Mouse (Mus musculus) spleen, postnatal 36 days (tissue): ENCODE results near the gene Slc1a7.

Experiments
- DNase-seq, 2 experiments: peaks; one replicate each; pipeline ENCODE4 v3.0.0; 2022; ENCODE audit warnings: low spot score in 2 of 2, mixed read lengths in 1 of 2

Gene Slc1a7

DNA sequence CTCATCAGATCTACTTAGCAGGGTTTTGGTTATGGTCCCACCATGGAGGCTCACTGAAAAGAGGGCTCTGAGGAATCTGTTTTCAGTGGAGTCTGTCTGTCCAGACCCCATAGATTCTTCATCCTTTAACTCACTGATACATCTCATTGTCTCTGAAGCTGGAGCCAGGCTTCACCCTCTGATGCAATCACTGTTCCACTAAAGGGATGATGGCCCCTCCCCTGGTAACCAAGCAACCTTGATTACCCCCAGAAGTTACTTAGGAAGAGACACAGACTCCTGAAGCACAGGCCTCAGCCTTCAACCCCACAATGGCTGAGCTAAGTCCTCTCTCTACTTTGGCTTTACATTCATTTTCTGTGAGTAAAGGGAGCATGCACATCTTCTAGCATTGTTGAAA lies 1.6 kb downstream of the Slc1a7 start:
- no peak for DNase-seq

DNA sequence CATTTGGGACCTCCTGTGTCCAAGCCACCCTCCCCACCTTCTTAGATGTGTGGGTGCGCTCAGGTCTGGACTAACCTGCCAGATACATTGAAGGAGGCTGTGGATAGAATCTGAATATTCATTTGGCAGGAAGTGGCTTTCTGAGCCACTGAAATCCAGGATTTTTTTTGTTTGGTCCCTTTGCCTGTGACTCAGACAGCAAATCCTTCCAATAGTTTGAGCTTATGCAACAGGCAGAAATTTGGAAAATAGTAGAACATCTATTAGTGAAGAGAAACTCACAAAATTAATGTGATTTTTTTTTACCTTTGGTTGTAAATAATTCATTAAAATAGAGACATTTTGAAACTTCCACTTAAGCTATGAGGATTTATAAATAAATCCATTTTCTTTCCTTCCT lies 3.0 kb downstream of the Slc1a7 start:
- DNase-seq: no peak

DNA sequence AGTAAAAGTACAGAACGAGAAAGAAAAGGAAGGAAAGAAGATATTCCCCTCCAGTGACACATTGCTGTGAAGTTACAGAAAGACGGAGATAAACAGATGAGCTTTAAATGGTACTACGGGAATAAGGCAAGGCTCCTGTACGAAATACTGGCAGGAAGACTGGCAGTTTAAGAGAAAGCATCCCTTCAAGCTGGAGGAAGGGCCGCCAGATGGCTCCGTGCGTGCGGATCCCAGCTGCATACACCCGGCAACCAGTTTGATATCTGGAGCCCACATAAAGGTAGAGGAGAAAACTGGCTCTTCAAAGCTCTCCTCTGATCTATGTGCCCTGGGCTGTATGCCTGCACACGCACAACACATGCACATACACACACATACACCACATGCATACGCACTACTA lies 6.4 kb downstream of the Slc1a7 start:
- no peak for DNase-seq

DNA sequence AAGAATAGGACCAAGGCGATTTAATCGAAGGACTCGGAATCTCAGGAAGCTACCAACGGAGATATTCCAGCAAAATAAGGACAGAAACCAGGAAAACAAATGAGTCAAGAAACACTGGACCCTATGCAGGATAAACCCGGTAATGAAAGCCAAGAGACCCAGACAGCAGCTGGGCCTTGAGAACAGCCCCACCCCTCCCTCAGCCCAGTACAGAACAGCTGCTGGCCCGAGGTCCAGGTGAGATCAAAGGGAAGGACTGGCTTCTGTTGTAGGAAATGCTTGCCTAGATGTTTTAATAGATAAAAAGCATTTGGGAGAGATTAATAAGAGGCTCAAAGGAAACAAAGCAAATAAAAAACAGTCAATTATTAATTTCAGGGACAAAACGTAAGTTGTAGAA lies 6.9 kb downstream of the Slc1a7 start:
- DNase-seq: no peak

DNA sequence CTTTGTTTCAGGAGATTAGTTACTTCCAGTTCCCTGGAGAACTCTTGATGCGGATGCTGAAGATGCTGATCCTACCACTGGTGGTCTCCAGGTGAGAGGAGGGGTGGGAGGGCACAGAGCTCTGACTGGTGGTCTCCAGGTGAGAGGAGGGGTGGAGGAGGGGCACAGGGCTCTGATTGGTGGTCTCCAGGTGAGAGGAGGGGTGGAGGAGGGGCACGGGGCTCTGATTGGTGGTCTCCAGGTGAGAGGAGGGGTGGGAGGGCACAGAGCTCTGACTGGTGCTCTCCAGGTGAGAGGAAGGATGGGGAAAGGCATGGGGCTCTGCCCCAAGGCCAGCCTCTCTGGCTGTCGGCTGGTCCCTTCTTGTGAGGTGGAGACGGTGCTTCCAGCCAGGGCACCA lies 9.5 kb downstream of the Slc1a7 start:
- no peak for DNase-seq

DNA sequence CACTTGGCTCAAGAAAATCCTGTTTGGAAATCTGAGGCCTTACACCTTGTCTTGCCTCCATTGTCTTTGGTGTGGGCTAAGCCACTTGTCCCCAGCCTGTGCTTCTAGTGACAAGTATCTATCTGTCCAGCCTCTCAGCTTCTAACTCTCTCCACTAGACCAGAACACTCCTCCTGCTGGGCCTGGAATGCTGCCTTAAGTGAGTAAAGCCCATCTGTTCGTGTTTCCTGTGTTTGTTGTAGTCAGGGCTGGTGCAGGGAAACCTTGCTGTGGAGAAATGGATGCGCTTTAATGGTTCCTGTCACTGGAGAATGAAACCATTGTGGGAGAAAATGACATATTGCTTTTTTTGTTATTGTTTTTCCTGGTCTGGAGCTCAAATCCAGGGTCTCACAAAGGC lies 11.4 kb downstream of the Slc1a7 start:
- no peak for DNase-seq

DNA sequence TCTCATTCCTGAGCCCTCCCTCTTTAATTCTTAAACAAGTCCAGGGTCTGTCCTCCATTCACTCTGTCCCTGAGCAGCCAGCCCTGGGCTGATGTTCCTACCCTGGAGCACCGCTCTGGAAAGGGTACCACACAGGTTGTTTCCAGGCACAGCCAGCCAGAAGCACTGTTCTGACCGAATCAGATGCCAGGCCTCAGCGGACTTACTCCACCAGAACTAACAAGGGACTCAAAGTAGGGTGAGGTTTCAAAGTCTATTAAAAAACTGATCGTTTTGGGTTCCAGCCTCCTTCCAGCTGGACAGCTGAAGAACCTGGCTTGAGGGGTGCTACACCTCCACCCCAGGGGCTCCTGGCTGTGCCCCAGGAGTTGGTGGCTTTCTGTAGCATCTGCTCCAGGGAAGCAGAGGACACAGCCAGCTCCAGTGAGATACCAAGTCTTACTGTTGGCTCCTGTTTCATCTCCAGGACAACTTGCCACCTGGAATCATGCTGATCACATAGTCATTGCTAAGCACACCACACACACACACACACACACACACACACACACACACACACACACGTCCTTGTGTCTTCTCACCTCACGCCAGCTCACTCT lies 12.0 kb downstream of the Slc1a7 start:
- no peak for DNase-seq

DNA sequence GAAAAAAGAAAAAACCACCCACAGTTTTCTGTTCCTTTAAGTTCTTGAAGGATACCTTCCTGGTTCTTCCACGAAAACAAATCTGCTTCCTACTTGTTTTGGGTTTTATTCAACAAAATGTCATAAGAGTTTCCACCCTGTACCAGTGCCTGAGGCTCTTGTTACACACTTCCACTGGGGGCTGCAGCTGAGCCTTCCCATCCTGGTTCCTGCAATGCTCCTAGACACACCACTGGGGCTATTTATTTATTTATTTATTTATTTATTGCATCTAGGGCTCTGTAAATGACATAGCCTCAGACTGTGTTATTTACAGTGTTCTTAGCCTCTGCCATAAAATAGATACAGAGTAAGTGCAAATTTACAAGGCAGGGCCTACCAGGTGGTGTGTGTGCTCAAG lies 15.6 kb downstream of the Slc1a7 start:
- no peak for DNase-seq

DNA sequence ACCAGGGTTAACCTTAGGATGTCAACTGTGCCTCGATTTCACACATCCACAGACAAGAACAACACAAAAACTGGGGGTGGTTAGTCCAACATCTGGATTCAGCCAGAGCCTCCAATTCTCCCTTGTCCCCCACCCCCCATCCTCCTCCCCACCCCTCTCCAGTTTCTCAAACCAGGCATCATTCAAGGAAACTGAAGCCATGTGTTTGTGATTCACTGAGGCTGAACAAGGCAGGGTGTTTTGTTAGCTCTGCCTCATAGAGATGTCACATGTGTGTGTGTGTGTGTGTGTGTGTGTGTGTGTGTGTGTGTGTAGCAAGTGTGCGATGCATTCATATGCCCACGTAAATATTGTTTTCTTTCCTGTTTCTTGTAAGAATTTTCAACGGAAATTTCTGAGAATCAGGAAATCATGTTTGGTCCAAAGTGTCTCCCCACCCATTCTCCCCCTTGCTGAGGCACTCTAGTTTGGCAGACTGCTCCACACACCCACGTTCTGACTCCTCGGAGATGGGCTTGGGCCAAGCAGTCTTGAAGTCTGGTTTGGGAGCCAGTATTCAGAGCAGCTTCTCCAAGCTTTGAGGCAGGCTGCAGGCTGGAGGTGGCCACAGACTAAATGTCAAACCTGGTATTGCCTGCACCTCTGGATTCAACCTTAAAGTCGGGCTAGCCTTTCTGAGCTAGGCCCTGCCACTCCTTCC lies 16.3 kb downstream of the Slc1a7 start:
- peak in 1 of 2 experiments; percentile 9 for DNase-seq

DNA sequence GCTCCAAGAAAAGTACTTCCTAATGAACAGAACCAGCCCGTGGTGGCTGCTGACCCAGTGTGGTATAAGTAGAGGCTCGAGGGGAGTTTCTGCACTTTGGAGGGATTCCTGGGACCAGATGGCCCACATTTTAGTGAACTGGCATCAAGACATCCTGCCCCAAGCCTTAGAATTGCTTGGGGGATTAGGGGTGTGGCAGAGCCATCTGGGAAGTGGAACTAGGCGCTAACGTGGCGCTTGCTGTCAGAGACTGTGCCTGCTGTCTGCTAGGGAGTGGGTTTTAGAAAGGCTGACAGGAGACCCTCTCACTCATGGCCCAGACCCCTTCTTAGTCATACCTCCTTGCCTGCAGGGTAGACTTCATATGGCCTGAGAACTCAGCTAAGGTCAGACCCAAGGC lies 17.7 kb downstream of the Slc1a7 start:
- no peak for DNase-seq

DNA sequence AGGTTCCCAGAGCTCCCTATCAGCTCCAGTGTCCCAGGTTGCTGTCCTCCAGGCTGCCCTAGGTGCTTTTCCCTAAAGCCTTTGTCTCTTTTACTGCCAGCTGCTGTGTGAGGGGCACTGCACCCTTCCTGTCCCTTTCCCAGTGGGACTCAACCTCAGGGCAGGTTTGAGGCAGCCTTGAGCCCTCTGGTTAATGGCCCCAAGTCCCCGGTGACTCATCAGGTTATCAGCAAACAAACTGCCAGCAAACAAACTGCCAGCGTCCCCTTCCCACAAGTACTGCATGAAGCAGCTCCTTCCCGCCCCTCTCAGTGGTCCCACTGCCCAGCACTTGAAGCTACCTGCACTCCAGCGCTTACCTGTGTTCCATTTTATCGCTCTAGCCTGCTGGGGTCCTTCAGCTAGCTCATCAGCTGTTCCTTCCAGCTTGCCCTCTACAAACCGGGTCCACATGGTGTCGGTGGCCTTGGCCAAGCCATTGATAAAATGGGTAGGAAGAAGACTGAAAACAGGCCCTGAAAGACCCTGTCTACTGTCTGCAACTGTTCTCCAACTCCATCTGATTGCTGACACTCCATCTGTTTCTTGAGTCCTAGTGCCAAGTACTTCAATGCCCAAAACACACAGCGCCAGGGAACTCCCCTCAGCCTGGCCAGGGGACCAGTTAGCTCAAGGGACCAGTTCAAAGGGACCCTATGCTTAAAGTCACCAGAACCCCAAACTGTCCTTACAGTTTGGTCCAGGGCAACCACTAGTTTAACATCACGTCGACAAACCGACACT lies 18.4 kb downstream of the Slc1a7 start:
- DNase-seq: no peak

DNA sequence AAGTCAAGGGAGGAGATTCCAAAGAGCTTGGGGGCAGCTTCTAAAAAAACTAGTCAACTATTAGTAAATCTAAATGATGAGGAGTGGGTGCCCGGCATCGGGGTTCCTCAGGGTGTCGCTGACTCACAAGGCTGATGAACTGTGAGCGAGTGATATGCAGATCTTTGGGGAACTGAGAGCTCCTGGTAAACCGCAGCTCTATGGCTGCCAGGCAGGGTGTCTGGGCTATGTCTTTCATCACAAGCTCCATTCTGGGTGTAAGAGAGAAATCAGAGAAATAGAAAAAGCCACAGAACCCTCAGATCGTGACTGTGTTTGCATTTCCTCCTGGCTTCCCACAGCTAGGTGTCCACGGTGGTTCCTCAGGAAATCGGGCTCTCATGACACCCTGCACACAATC lies 20.8 kb downstream of the Slc1a7 start:
- peak; percentile 68 to 73 for DNase-seq

DNA sequence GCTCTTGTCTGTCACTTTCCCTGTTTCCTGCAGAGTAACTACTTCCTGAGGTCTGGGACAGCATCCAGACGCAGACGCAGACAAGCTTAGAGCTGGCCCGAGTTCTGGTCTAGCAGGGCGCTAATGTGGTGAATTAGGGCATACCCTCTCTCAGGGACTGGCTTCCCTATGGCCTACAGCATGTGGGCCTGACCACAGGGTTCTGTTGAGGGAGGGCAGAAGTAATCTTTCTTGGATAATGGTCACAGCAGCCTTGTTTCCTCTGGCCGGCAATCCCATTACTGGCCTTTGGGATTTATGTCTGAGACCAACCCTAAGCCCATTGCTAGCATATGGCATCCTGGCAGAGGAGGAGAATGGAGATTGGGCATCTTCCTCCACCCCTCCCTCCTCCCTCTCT lies 22.7 kb downstream of the Slc1a7 start:
- DNase-seq: no peak

DNA sequence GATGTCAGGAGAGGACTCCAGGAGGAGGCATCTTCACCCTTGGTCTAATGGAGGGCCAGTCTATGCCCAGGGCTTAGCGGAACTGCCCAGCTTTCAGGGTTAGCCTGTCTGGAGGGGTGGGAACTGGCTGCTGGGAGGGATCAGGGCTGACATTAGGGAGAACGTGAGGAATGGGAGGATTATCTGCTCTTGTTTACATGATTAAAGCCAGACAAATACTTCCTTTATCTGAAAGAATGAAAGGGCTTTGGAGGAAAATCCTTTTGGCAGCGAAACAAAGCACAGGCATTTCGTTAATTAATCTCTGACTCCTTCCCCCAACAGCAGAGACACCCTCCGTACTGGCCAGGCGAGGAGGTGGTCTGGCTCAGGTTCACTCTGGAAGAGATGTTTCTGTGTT lies 23.7 kb downstream of the Slc1a7 start:
- no peak for DNase-seq

DNA sequence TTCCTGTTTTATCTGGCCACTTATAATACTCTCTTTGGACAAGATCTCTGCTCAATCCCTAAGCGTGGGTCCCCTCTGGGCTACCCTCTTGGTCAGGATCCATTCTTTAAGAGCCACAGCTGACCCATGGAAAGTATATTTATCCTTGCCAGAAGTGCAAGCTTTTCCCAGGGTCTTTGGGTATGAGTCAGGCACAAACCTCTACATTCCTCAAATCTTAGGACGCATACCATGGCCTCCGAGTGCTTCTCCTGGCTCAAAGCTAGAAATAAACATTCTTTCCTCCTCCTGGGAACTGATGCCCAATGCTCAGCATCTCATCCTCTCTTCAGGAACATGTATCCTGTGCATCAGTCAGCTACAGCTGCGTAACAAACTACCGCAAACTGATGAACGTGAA lies 26.9 kb downstream of the Slc1a7 start:
- no peak for DNase-seq

DNA sequence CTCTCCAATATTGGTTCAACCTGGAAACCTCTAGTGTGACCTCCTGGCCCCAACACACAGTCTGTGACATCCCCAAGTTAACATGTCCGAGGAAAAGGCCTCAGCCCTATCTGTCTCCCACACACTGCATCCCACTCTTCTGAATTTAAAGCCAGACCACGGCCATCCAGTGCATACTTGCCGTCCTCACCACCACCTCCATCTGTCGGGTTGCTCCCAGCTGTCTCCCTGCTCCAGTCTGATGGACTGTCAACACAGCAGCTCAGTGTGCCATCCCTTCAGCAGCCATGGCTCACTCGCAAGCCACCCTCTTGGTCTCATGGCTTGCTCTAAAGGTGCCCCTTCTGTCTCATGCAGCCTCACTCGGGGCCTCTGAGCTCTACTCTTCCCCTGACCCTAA lies 27.6 kb downstream of the Slc1a7 start:
- DNase-seq: no peak

DNA sequence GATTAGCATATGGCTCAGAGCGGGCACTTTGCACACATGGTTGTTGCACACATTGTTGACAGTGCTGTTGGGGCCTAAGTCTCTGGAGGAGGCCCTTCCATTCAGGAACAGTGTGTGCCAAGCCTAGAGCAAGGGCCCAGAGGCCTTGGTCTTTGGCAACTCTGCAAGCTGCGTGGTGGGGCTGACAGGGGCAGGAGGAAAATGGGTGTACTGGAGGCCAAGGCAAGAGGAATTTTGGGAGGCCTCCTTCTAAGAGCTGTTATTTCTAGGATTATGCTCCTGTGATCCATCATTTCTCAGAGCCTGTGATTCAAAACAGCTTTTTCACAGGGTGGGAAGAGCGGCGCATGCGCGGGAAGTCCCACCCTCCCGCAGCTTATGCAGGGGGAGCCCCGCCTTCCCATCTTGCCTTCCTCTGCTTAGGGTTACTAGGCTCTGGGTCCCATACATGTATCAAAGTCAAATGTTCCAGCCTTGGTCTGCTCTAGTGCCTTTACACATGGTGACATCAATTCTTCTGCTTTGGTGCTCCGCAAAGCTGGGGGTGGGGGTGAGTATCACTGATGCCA lies 28.4 kb downstream of the Slc1a7 start:
- DNase-seq: no peak

DNA sequence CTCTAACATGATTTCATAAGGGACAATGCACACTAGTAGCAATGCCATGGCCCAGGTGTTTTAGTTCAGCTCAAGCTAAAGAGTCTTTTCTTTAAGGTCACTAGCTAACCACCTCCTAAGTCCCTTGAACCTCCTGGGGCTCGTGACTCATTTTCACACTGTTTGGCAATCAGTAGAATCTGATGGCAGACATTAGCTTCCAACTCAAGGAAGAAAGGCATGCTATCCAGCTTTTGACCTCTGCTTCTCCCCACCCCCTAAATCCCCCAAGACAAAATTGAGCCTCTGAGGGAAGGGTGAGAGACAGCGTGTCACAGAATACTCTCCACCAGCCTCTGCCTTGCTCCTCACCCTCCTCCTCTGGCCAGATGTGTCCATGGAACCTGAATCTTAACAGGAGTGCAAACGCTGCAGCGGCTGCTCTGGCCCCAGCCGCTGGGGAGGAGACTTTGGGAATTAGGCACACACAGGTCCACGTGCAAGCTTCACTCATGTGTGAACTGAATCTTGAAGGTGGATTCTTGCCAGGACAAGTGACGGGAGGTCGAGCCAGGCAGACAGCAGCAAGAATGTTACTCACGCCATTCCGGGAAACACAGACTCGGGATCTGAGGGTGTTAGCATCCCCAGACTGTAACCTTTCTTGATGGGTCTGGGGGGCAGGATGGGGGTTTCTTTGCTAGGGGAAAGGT lies 30.7 kb downstream of the Slc1a7 start:
- DNase-seq: no peak

DNA sequence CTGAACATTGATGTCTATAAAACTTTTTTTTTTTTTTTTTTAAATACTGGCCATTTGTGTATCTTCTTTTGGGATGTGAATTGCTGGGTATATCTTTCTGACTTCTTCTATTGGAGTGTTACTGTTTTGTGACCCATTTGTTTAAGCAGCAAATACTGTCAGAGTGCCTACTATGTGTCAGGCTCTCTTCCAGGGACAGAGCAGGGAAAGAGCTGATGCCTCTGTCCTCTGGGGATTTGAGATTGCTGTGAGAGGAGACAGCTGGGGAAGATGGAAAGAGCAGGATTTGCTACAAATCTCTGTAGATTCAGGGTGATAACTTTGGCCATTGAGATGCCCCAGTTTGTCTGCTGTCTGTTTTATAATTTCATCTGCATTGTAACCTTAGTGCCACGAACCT lies 31.2 kb downstream of the Slc1a7 start:
- DNase-seq: no peak

DNA sequence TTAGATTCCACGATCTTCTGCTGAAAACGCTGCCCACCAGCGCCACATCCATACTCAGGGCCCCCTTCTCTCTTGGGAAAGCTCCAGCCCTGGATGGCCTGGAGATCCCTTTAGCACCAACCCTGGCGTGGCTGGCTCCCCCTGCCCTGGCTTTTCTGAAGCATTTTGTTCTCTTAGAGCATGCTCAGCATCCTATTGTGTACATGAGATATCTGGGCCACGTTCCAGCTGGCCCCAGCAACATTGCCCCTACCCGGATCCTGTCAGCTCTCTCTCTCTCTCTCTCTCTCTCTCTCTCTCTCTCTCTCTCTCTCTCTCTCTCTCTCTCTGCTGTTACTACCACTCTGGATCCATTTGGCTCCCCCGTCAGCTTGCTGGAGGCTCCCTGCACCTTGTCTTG lies 37.2 kb downstream of the Slc1a7 start:
- DNase-seq: no peak

DNA sequence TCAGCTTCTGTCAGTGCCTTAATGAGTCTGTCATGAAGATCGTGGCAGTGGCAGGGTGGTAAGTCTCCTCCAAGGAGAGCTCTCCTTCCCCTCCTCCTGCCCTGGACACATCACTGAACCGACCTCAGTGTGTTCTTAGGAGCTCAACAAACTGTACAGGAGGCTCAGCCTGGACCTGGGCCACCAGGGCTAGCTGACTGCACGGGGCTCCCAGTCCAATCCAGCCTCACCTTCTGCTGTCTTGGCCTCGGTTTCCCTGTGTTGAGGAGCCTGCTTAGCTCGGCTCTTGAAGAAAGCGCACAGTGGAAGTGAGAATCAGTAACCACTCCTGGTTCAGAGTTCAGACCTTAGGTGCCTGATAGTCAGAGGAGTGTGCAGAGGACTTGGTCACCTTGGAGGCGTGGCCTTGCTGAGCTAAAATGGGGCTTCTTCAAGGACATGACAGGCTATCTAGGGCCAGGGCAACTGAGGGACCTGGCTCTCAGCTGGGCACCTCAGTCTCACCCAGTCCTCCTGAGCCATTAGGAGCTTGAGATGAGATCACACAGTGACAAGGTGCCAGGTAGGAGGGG lies 39.5 kb downstream of the Slc1a7 start:
- no peak for DNase-seq

DNA sequence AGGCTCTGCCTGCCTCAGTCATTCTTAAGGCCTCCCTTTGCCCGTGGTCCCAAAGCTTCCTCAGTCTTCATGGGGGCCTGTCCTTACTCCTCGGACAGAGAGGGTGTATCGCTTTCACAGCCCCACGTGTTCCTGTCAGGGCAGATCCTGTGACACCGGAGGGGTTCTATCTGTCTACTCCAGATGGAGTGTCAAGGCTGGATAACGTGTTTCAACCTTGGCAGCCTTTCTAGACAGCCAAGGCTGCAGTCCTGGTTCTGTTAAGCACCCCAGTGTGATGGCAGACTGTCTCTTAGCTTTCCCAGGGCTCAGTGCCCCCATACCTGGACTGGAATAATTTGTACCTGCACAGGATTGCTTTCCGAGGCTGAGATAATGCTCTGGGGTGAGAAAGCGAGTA lies 40.4 kb downstream of the Slc1a7 start:
- no peak for DNase-seq
